Mouse (Mus musculus): ENCODE results near the gene Sult6b2.

DNA sequence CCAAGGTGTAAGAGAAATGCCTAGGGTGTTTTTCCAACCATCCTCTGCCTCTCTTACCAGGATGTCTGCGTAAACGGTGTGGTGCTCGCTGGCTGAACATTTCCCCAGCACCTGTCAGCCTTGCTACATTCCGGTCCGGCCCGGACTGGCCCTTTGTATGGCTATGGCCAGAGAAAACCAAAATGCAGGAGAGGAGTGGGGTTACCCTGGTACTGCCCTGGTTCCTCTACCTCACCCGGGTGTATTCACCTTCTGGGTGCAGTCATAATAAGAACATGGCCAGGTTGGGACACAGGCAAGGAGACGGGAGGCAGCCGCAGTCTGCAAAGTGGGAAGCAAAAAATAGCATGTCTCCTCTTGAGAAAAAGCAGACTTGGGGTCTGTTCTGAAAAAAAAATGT lies 9.2 kb downstream of the Sult6b2 start:
- TF ChIP-seq POLR2A (IDR thresholded peaks at IDR 0.05; ENCODE audit: insufficient read depth, low read depth, low read length) (no peak), CTCF (IDR thresholded peaks at IDR 0.05; ENCODE audit: insufficient read depth, low read depth, low read length) (no peak)
